Mouse (Mus musculus): ENCODE results near the gene Nfib. TPM values are rescaled to one million over a fixed set of nuclear protein-coding genes. Genes with fewer than 3 reads are reported as not detected.

Gene Nfib
- polyA plus RNA-seq, 1 experiment from 2014 or later: 86.8 TPM

- H3K9me3 ChIP-seq: no peaks in the 10 kb centered on the region
- no peak overlapping the region for H3K4me3 ChIP-seq
- H3K36me3 ChIP-seq: no peaks in the 10 kb centered on the region
- no peak overlapping the region for H3K4me2 ChIP-seq (replicated peaks)
- H3K4me1 ChIP-seq: peaks cover 4% of the 10 kb centered on the region; the same call in 1 of the 2 replicates
- H3K9ac ChIP-seq: no peak overlapping the region
- WGBS: 57% methylated on average over 4 of the region's 4 CpGs
- no peaks in the 10 kb centered on the region for H3K27me3 ChIP-seq
- ATAC-seq (ENCODE audit: insufficient number of reproducible peaks, insufficient read depth, low FRiP score, low TSS enrichment): no peak
- H3K27ac ChIP-seq: no peak overlapping the region
These were observed 162.2 kb downstream of the Nfib start for GRCm38 (mm10) chr4:82543398-82543740.

DNA sequence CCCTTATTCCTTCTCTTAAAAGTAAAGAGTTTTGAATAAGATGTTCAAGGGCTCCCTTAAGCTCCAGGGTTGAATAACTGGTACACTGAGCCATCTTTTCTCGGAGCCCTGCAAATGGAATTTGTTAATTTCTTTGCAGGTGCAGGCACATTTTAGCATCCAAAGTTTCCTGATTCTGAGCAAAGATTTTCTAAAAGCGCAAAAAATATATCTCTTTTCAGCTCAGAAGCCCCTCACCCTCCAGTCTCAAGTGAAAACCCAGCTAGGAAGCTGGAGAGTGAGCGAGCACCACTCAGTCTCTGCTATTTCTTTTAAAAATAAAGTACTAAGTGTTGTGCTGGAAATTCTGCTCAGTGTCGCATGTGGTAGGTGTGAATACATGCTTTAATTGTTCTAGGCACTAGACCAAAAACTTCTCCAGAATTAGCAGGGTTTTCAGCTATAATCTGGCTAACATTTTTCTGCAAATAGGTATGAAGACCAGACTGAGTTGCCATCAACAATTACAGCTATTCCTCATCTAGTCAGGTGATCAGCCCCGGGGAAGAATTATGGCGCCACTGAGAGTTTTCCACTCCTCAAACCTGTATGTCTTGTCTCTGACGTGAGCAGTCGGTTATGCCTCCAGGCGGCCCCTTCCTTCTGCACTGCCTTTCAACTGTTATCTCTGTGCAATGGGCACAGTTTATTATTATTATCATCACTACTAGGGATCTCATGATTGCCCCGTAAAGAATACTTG is 162.7 kb downstream of the Nfib start:
- H3K27ac ChIP-seq: no peak overlapping the region
- no peak overlapping the region for H3K4me2 ChIP-seq (replicated peaks)
- no peak for ATAC-seq (ENCODE audit: insufficient number of reproducible peaks, insufficient read depth, low FRiP score, low TSS enrichment)
- H3K4me3 ChIP-seq: no peak overlapping the region
- 50% methylated on average over 10 of the region's 10 CpGs for WGBS
- no peaks in the 10 kb centered on the region for H3K27me3 ChIP-seq
- H3K36me3 ChIP-seq: no peaks in the 10 kb centered on the region
- peaks cover 4% of the 10 kb centered on the region; the same call in 1 of the 2 replicates for H3K4me1 ChIP-seq
- H3K9ac ChIP-seq: no peak overlapping the region
- no peaks in the 10 kb centered on the region for H3K9me3 ChIP-seq

GRCm38 (mm10) chr4:82541894-82542510 is 163.5 kb downstream of the Nfib start:
- H3K4me3 ChIP-seq: no peak overlapping the region
- 30% methylated on average over 7 of the region's 7 CpGs for WGBS
- 0 out of 2 replicates have a peak overlapping the region, but pooled peaks have one; percentile 1 for H3K27ac ChIP-seq
- H3K27me3 ChIP-seq: no peaks in the 10 kb centered on the region
- no peaks in the 10 kb centered on the region for H3K36me3 ChIP-seq
- H3K9me3 ChIP-seq: no peaks in the 10 kb centered on the region
- H3K4me1 ChIP-seq: peaks cover 13% of the 10 kb centered on the region
- no peak overlapping the region for H3K9ac ChIP-seq
- ATAC-seq (ENCODE audit: insufficient number of reproducible peaks, insufficient read depth, low FRiP score, low TSS enrichment): peak; percentile 83; the same call in 1 of the 2 replicates
- H3K4me2 ChIP-seq (replicated peaks): no peak overlapping the region

DNA sequence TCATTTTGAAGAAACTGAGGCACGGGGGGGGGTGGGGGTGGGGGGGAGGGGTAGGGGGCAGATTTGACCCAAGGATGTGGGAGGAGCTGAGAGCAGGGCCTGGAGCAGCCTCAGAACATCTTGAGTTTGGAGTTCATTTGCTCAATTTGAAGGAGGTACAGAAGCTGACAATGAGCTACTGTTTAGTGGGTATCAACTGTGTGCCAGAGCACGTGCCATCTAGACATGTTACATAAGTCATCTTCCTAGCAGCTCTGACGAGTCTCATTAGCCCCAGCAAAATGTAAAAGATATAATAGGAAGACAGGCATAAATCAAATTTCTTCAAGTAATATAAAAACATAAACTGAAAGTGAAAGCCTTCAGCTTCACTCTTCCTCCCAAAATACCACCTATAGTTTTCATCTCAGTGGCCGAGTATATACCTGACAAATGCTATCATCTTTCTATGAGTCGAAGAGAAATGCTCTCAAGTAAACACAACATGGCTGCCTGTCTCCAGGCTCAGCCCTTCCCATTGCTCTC is 165.0 kb downstream of the Nfib start:
- Histone ChIP-seq H3K4me2 (replicated peaks) (no peak overlapping the region), H3K9me3 (no peaks in the 10 kb centered on the region), H3K4me1 (peaks cover 19% of the 10 kb centered on the region), H3K27ac (no peak overlapping the region), H3K36me3 (no peaks in the 10 kb centered on the region), H3K4me3 (no peak overlapping the region), H3K9ac (no peak overlapping the region), H3K27me3 (no peaks in the 10 kb centered on the region)
- ATAC-seq (ENCODE audit: insufficient number of reproducible peaks, insufficient read depth, low FRiP score, low TSS enrichment): no peak
- WGBS: 58% methylated on average over 5 of the region's 5 CpGs

DNA sequence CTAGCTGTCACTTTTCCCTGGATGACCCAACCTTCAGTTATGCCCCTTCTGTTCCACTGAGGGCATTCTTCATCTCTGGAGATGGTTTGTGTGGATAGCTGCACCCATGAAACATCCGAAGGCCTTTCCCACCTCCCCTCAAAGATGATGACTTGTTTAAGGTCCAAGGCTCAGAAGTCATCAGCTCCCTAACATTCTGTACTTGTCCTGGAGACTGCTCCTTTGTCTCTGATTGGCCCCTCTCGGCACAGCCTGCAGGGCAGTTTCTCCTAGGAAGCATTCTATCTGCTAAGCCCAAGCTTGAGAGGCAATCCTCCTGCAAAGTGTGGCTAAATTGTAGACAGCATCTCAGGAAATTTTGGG is 165.5 kb downstream of the Nfib start:
- peaks cover under 1% of the 10 kb centered on the region; the same call in 1 of the 2 replicates for H3K27me3 ChIP-seq
- H3K27ac ChIP-seq: no peak overlapping the region
- WGBS: 38% methylated on average over 2 of the region's 2 CpGs
- no peak overlapping the region for H3K4me3 ChIP-seq
- ATAC-seq (ENCODE audit: insufficient number of reproducible peaks, insufficient read depth, low FRiP score, low TSS enrichment): no peak
- H3K4me1 ChIP-seq: peaks cover 19% of the 10 kb centered on the region
- H3K4me2 ChIP-seq (replicated peaks): no peak overlapping the region
- no peaks in the 10 kb centered on the region for H3K9me3 ChIP-seq
- H3K36me3 ChIP-seq: no peaks in the 10 kb centered on the region
- H3K9ac ChIP-seq: no peak overlapping the region

DNA sequence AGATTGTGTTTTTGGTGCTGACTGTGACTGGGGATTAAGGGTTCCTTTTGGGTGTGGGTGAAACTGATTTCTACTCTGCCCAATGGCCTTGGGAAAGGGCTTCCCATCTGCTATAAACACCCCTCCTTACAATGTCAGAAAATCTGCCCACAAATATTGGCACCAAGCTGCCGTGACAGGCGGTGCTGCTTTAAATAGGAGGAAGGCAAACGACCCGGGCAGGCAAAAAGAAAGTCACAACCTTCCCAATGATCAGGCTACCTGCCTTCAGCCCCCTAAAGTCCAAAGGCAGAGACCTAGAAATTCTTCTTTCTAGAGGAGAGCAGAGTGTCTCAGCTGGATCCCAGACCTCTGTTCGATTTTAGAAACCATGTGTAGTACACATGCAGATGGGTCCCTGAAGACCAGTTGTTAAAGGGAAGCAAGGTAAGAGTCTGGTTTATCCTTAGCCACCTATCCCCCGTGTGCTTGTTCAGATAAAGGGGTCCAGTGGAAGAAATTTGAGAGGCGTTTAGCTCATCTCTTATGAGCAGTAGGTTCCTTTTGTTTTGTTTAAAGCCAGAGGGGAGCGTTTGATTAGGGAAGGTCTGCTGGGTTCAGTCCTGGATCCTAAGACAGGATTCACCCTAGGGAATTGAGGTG is 166.0 kb downstream of the Nfib start:
- Histone ChIP-seq H3K9me3 (no peaks in the 10 kb centered on the region), H3K27ac (no peak overlapping the region), H3K4me3 (no peak overlapping the region), H3K9ac (no peak overlapping the region), H3K4me1 (peaks cover 19% of the 10 kb centered on the region), H3K36me3 (no peaks in the 10 kb centered on the region), H3K27me3 (peaks cover 6% of the 10 kb centered on the region; the same call in 1 of the 2 replicates), H3K4me2 (replicated peaks) (peak overlapping the region; percentile 65)
- ATAC-seq (ENCODE audit: insufficient number of reproducible peaks, insufficient read depth, low FRiP score, low TSS enrichment): no peak
- 16% methylated on average over 8 of the region's 8 CpGs for WGBS

DNA sequence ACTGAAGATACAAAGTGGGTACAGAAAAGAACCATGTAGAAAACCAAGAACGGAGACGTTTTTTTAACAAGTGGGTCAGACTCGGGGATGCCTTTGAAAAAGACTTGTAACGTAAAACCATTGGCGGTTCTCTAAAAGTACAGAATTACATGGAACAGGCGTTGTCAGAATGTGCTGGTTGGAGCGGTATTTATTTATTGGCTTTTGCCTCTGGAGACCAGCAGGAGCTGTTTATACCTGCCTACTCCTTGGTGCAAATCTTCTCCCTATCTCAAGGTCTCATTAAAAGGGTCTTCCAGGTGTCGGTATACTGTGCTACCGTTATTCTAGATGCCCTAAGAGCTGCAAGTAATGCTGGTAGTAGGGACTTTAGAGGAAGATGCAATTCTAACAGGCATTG is 166.7 kb downstream of the Nfib start:
- peaks cover 7% of the 10 kb centered on the region; the same call in 1 of the 2 replicates for H3K27me3 ChIP-seq
- H3K4me1 ChIP-seq: peaks cover 19% of the 10 kb centered on the region
- WGBS: 3% methylated on average over 9 of the region's 9 CpGs
- H3K4me2 ChIP-seq (replicated peaks): peak overlapping the region; percentile 65
- peak overlapping the region; percentile 51; the same call in 1 of the 2 replicates for H3K9ac ChIP-seq
- peak overlapping the region; percentile 38 for H3K4me3 ChIP-seq
- no peak overlapping the region for H3K27ac ChIP-seq
- no peaks in the 10 kb centered on the region for H3K36me3 ChIP-seq
- no peak for ATAC-seq (ENCODE audit: insufficient number of reproducible peaks, insufficient read depth, low FRiP score, low TSS enrichment)
- no peaks in the 10 kb centered on the region for H3K9me3 ChIP-seq

GRCm38 (mm10) chr4:82538069-82538811 is 167.3 kb downstream of the Nfib start:
- Histone ChIP-seq H3K4me1 (peaks cover 20% of the 10 kb centered on the region), H3K4me3 (peak overlapping the region; percentile 38), H3K27me3 (peaks cover 7% of the 10 kb centered on the region; the same call in 1 of the 2 replicates), H3K4me2 (replicated peaks) (peak overlapping the region; percentile 65), H3K9ac (peak overlapping the region; percentile 51), H3K36me3 (no peaks in the 10 kb centered on the region), H3K27ac (no peak overlapping the region), H3K9me3 (no peaks in the 10 kb centered on the region)
- WGBS: under 1% methylated on average over 30 of the region's 30 CpGs
- ATAC-seq (ENCODE audit: insufficient number of reproducible peaks, insufficient read depth, low FRiP score, low TSS enrichment): no peak

GRCm38 (mm10) chr4:82537279-82537967 is 168.1 kb downstream of the Nfib start:
- H3K4me2 ChIP-seq (replicated peaks): peak overlapping the region; percentile 65
- peak; percentile 48; the same call in 1 of the 2 replicates for ATAC-seq (ENCODE audit: insufficient number of reproducible peaks, insufficient read depth, low FRiP score, low TSS enrichment)
- no peak overlapping the region for H3K27ac ChIP-seq
- H3K4me1 ChIP-seq: peaks cover 28% of the 10 kb centered on the region
- H3K36me3 ChIP-seq: no peaks in the 10 kb centered on the region
- H3K9ac ChIP-seq: peak overlapping the region; percentile 51
- H3K9me3 ChIP-seq: no peaks in the 10 kb centered on the region
- under 1% methylated on average over 28 of the region's 28 CpGs for WGBS
- peaks cover 7% of the 10 kb centered on the region; the same call in 1 of the 2 replicates for H3K27me3 ChIP-seq
- H3K4me3 ChIP-seq: peak overlapping the region; percentile 38

DNA sequence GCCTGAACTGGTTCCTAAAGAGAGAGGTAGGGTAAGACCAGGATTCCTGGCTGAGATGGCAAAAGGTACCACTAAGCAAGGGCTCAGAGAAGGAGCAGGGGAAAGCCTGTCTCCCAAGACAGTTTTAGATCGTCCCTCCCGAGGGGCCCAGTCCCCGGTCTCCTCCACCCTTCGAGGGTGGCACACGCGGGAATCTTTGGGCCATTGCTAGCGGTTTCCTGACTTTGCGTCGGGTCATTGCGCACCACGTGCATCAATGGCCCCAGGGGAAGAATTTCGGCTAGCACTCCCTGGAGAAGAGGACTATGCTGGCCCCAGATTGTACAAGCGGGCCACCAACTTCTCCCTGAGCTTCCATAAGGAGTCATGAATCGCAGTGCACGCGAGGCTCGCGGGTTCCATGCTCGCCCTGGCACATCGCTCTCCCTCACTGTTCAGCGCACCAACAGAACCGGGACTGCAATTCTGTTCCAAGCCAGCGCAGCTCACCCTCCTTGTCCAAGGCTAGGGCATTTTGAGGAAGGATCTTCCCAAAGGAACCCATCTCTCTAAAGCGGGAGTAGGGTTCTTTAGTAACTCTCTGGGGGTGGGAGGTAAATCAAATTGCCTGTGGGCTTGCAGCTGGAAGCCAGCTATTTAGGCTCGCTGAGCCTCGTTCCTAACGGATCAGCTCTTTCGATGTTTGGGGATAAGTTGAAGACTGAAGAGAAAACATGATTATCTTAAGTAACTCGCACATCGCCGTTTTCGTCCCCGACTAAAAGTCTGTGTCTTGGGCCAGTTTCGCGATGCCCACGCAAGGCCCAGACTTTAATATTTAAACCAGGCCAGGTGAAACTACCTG is 168.9 kb downstream of the Nfib start:
- H3K27ac ChIP-seq: no peak overlapping the region
- H3K9me3 ChIP-seq: no peaks in the 10 kb centered on the region
- H3K36me3 ChIP-seq: no peaks in the 10 kb centered on the region
- peaks cover 36% of the 10 kb centered on the region for H3K4me1 ChIP-seq
- ATAC-seq (ENCODE audit: insufficient number of reproducible peaks, insufficient read depth, low FRiP score, low TSS enrichment): no peak
- peak overlapping the region; percentile 38 for H3K4me3 ChIP-seq
- WGBS: 6% methylated on average over 36 of the region's 36 CpGs
- peak overlapping the region; percentile 65 for H3K4me2 ChIP-seq (replicated peaks)
- H3K27me3 ChIP-seq: peaks cover 7% of the 10 kb centered on the region; the same call in 1 of the 2 replicates
- peak overlapping the region; percentile 51 for H3K9ac ChIP-seq

All from embryonic facial prominence, embryonic 12.5 days (tissue).